Mouse (Mus musculus): ENCODE measurements around the gene Mapkap1. TPM values are rescaled to one million over a fixed set of nuclear protein-coding genes. Genes with fewer than 3 reads are reported as not detected.
"Not testable (repeated sequence)": the region's sequence is repeated elsewhere in the genome, so short reads cannot be mapped to it uniquely, and the experiment has no call there.

Mapkap1 gene
- polyA plus RNA-seq, 1 experiment from 2014 or later, result 72.9 TPM

DNA sequence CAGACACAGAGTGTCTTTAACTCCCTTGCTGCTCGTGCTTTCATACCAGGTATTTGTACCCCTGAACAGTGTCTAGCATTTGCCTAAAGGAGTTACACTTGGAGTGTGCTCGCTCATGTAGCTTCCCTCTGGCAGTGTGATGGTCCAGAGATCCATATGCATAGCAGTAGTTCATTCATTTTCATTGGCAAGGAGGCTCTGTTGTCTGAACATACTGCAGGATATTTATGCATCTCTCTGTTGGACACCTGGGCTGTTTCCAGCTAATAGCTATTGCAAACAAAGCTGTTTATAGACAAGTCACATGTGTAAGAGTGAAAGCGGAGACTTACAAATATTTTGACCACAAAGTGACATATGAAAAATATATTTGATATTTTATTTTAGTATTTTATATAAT is 67.2 kb downstream of the Mapkap1 start:
- ATAC-seq, result no peak
- no peak overlapping the region for H3K27ac ChIP-seq (ENCODE audit: low read length)
- H3K9me3 ChIP-seq (ENCODE audit: control insufficient read depth, low read length), result no peaks in the 10 kb centered on the region
- no peak overlapping the region for H3K9ac ChIP-seq (ENCODE audit: low read depth, low read length)
- WGBS, result 55% methylated on average over 3 of the region's 3 CpGs
- H3K4me1 ChIP-seq (ENCODE audit: control insufficient read depth, insufficient read depth, low read length), result peaks cover 5% of the 10 kb centered on the region
- H3K4me2 ChIP-seq (ENCODE audit: low read depth, low read length), result no peak overlapping the region
- H3K36me3 ChIP-seq (ENCODE audit: control insufficient read depth, insufficient read depth, low read length), result no peaks in the 10 kb centered on the region
- H3K4me3 ChIP-seq (ENCODE audit: low read length), result no peak overlapping the region
- no peaks in the 10 kb centered on the region for H3K27me3 ChIP-seq (replicated peaks; ENCODE audit: control insufficient read depth, insufficient read depth, low read length)

DNA sequence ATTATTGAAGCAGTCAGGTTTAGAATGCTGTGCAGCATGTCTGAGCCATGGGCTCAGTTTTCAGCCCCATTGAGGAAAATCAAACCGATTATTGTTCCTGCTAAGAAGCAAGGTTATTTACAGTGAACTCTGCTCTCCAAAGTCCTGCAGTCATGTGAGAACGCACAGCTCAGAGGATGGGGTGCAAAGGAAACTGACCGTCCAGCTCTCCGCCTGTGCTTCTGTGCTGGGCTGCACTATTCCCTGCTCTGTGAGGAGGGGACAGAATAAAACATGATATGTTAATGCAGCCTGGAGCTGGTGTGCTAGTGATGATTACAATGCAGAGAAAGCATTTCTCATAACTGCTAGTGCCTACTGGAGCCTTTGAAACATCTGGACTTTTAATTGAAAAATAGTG is 74.8 kb downstream of the Mapkap1 start:
- Histone ChIP-seq H3K4me1 (ENCODE audit: control insufficient read depth, insufficient read depth, low read length) (peaks cover 3% of the 10 kb centered on the region), H3K36me3 (ENCODE audit: control insufficient read depth, insufficient read depth, low read length) (no peaks in the 10 kb centered on the region), H3K4me2 (ENCODE audit: low read depth, low read length) (no peak overlapping the region), H3K27me3 (replicated peaks; ENCODE audit: control insufficient read depth, insufficient read depth, low read length) (no peaks in the 10 kb centered on the region), H3K9me3 (ENCODE audit: control insufficient read depth, low read length) (no peaks in the 10 kb centered on the region), H3K9ac (ENCODE audit: low read depth, low read length) (no peak overlapping the region), H3K4me3 (ENCODE audit: low read length) (no peak overlapping the region), H3K27ac (ENCODE audit: low read length) (peak overlapping the region; percentile 18; the same call in 1 of the 2 replicates)
- WGBS, result 49% methylated on average over 4 of the region's 4 CpGs
- peak; percentile 77 for ATAC-seq

DNA sequence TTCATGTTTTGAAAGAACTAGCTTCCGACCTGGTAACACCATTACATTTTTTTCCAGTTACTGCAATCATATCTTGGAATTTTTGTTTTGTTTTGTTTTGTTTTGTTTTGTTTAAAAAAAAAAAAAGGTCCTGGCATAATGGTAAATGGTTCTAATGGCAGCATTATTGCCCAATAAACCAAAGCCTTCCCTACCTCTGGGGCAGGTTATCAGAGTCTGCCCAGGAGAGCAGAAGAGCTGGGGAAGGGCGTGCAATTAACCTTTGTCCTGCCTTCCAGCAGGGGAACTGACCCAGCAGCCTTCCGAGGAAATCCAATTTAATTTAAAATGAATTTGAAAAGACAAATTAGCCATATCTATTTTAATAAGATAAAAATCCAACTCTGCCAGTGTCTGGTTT is 75.5 kb downstream of the Mapkap1 start:
- 0 out of 2 replicates have a peak overlapping the region, but pooled peaks have one; percentile 2 for H3K27ac ChIP-seq (ENCODE audit: low read length)
- no peaks in the 10 kb centered on the region for H3K27me3 ChIP-seq (replicated peaks; ENCODE audit: control insufficient read depth, insufficient read depth, low read length)
- peaks cover 3% of the 10 kb centered on the region for H3K4me1 ChIP-seq (ENCODE audit: control insufficient read depth, insufficient read depth, low read length)
- ATAC-seq, result peak; percentile 83
- WGBS, result 48% methylated on average over 3 of the region's 3 CpGs
- H3K36me3 ChIP-seq (ENCODE audit: control insufficient read depth, insufficient read depth, low read length), result no peaks in the 10 kb centered on the region
- no peak overlapping the region for H3K4me3 ChIP-seq (ENCODE audit: low read length)
- H3K9me3 ChIP-seq (ENCODE audit: control insufficient read depth, low read length), result no peaks in the 10 kb centered on the region
- H3K4me2 ChIP-seq (ENCODE audit: low read depth, low read length), result no peak overlapping the region
- no peak overlapping the region for H3K9ac ChIP-seq (ENCODE audit: low read depth, low read length)

DNA sequence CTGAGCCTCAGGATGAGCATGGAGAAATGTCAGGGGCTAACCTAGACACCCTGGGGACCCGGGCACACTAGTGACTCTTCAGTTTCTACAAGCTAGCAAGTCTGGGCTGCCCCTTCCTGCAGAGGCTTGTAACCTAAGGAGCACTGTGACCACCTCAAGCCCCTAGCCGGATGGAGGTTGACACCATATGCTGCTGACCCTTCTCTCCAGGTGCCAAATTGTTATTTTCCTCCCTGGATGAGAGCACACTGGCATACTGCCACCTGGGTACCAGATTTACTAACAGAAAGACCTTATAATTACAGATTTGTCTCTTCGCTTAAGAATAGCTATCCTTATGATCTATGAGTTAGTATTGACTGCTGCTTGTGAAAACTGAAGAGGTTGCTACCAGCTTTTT is 76.0 kb downstream of the Mapkap1 start:
- no peak overlapping the region for H3K4me2 ChIP-seq (ENCODE audit: low read depth, low read length)
- H3K4me1 ChIP-seq (ENCODE audit: control insufficient read depth, insufficient read depth, low read length), result peaks cover 3% of the 10 kb centered on the region
- no peaks in the 10 kb centered on the region for H3K36me3 ChIP-seq (ENCODE audit: control insufficient read depth, insufficient read depth, low read length)
- 77% methylated on average over 3 of the region's 3 CpGs for WGBS
- no peak overlapping the region for H3K4me3 ChIP-seq (ENCODE audit: low read length)
- no peak overlapping the region for H3K9ac ChIP-seq (ENCODE audit: low read depth, low read length)
- peak; percentile 37 for ATAC-seq
- no peaks in the 10 kb centered on the region for H3K9me3 ChIP-seq (ENCODE audit: control insufficient read depth, low read length)
- no peaks in the 10 kb centered on the region for H3K27me3 ChIP-seq (replicated peaks; ENCODE audit: control insufficient read depth, insufficient read depth, low read length)
- H3K27ac ChIP-seq (ENCODE audit: low read length), result 0 out of 2 replicates have a peak overlapping the region, but pooled peaks have one; percentile 2

DNA sequence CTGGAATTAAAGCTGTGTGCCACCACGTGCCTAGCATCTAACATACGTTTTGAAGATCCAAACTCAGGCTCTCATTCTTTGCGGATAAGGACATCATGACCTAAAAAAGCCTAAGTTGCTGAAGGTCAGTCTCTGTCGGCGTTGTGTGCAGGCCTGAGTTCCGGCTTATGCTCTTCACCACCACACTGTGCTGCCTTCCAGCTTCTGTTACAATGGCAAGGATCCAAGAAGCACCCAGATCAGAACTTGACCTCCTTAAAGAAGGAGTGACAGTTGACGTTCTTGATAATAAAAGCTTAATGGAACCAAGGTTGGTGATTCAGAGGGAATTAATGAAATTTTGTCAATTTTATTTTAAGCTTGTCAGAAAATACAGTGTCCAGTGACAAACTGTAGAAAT is 80.7 kb downstream of the Mapkap1 start:
- Histone ChIP-seq H3K36me3 (ENCODE audit: control insufficient read depth, insufficient read depth, low read length) (no peaks in the 10 kb centered on the region), H3K27ac (ENCODE audit: low read length) (no peak overlapping the region), H3K27me3 (replicated peaks; ENCODE audit: control insufficient read depth, insufficient read depth, low read length) (no peaks in the 10 kb centered on the region), H3K4me3 (ENCODE audit: low read length) (no peak overlapping the region), H3K9ac (ENCODE audit: low read depth, low read length) (no peak overlapping the region), H3K9me3 (ENCODE audit: control insufficient read depth, low read length) (no peaks in the 10 kb centered on the region), H3K4me2 (ENCODE audit: low read depth, low read length) (no peak overlapping the region), H3K4me1 (ENCODE audit: control insufficient read depth, insufficient read depth, low read length) (no peaks in the 10 kb centered on the region; the same call in 1 of the 2 replicates)
- no peak for ATAC-seq
- WGBS, result 89% methylated on average over 7 of the region's 7 CpGs

DNA sequence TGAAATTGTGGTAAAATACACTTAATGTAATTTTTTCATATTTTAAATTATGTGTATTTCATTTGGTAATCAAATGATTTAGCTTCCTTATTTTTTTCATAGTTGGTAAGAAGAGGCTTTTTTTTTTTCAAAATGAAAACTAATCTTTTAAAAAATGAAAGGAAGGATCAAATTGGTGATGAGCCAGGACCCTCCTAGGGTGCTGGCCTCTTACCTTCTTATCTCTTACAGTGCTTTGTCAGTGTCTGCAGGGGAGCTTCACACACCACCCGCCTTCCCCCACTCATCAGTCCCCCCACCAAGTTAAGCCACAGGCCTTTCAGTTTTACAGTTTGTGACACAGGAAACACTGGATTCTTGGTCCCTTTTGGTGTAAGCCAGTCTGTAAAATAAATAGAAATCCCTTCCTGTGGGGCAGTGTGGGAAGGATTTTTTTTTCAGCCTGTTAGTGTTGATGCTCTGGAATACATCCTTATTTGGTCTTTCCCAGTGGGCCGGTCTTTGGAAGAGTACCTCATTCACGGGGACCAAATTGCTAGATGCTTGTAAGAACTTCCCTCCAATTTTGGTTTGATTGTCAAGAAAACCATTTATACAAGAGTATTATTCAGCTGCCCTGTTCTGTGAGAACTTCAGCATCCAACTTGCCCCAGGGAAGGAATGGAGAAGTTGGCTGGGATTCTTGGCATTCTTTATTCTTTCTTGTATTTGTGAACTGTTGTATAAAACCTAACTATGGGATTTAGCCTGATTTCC is 97.6 kb downstream of the Mapkap1 start:
- no peaks in the 10 kb centered on the region for H3K4me1 ChIP-seq (ENCODE audit: control insufficient read depth, insufficient read depth, low read length)
- no peak overlapping the region for H3K27ac ChIP-seq (ENCODE audit: low read length)
- H3K4me2 ChIP-seq (ENCODE audit: low read depth, low read length), result no peak overlapping the region
- H3K27me3 ChIP-seq (replicated peaks; ENCODE audit: control insufficient read depth, insufficient read depth, low read length), result no peaks in the 10 kb centered on the region
- ATAC-seq, result no peak
- 52% methylated on average over 3 of the region's 3 CpGs for WGBS
- no peak overlapping the region for H3K9ac ChIP-seq (ENCODE audit: low read depth, low read length)
- H3K9me3 ChIP-seq (ENCODE audit: control insufficient read depth, low read length), result no peaks in the 10 kb centered on the region
- no peak overlapping the region for H3K4me3 ChIP-seq (ENCODE audit: low read length)
- H3K36me3 ChIP-seq (ENCODE audit: control insufficient read depth, insufficient read depth, low read length), result 0 out of 2 replicates have a peak, but pooled peaks cover 3% of the 10 kb centered on the region

DNA sequence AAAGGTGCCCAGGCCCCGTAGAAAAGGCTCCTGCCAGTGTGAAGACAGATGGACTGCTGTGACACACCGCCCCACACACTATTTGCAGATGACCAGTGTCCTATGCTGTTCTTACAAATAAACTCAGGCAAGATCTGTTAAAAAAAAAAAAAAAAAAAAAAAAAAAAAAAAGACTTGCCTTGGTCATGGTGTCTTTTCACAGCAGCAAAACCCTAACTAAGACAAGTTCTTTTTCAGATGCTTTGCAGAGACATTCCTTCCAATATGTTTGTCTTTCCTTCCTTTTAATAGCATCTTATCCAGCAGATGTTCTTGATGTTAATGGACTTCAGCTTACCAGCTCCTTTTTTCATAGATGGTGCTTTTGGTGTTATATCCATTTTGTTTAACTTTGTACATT is 99.6 kb downstream of the Mapkap1 start:
- H3K36me3 ChIP-seq (ENCODE audit: control insufficient read depth, insufficient read depth, low read length); H3K9ac ChIP-seq (ENCODE audit: low read depth, low read length); H3K4me1 ChIP-seq (ENCODE audit: control insufficient read depth, insufficient read depth, low read length); H3K9me3 ChIP-seq (ENCODE audit: control insufficient read depth, low read length); H3K27ac ChIP-seq (ENCODE audit: low read length); H3K27me3 ChIP-seq (replicated peaks; ENCODE audit: control insufficient read depth, insufficient read depth, low read length); ATAC-seq; H3K4me2 ChIP-seq (ENCODE audit: low read depth, low read length); H3K4me3 ChIP-seq (ENCODE audit: low read length): not testable (repeated sequence)
- WGBS, result 98% methylated on average over 2 of the region's 2 CpGs

DNA sequence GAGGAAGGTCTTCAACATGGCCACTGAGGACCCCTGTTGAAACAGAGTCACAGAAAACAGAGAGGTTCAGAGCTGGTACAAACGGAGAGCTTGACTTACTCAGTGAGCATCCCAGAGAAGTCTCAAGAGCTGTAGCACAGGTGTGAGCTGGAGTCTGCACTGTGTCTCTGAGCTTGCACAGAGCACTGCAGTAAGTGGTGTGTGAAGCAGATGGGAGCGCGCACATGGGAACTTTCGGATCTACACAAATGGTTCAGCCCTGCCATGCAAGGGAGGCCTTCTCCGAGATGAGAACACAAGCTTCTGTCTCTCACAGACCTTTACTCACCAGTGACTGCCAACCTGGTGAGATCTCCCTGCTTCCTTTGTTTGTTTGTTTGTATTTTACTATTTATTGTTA is 103.3 kb downstream of the Mapkap1 start:
- no peaks in the 10 kb centered on the region for H3K27me3 ChIP-seq (replicated peaks; ENCODE audit: control insufficient read depth, insufficient read depth, low read length)
- no peak overlapping the region for H3K9ac ChIP-seq (ENCODE audit: low read depth, low read length)
- H3K4me2 ChIP-seq (ENCODE audit: low read depth, low read length), result no peak overlapping the region
- H3K4me1 ChIP-seq (ENCODE audit: control insufficient read depth, insufficient read depth, low read length), result no peaks in the 10 kb centered on the region
- H3K4me3 ChIP-seq (ENCODE audit: low read length), result no peak overlapping the region
- H3K27ac ChIP-seq (ENCODE audit: low read length), result no peak overlapping the region
- no peak for ATAC-seq
- 0 out of 2 replicates have a peak, but pooled peaks cover 3% of the 10 kb centered on the region for H3K36me3 ChIP-seq (ENCODE audit: control insufficient read depth, insufficient read depth, low read length)
- no peaks in the 10 kb centered on the region for H3K9me3 ChIP-seq (ENCODE audit: control insufficient read depth, low read length)
- WGBS, result 92% methylated on average over 5 of the region's 5 CpGs

DNA sequence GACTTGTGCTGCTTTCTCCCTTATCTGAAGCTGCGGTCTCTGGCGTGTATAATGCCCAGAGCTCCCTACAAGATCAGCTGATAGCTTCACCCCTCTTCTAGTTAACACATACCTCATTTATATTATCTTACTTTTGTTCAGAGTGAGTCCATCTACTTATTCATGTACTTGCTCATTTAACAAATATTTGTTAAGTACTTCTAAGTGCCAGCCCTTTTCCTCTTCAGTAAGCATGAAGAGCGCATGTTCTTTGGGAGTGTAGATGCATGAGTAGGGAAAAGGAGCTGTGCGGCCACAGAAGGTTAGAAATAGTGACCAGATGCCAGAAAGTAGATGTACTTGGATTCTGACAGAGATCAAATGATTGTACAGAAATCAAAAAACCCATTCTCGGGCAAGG is 108.7 kb downstream of the Mapkap1 start:
- H3K4me2 ChIP-seq (ENCODE audit: low read depth, low read length), result no peak overlapping the region
- no peaks in the 10 kb centered on the region for H3K9me3 ChIP-seq (ENCODE audit: control insufficient read depth, low read length)
- no peak overlapping the region for H3K4me3 ChIP-seq (ENCODE audit: low read length)
- WGBS, result 94% methylated on average over 5 of the region's 5 CpGs
- H3K27ac ChIP-seq (ENCODE audit: low read length), result no peak overlapping the region
- no peak for ATAC-seq
- H3K4me1 ChIP-seq (ENCODE audit: control insufficient read depth, insufficient read depth, low read length), result no peaks in the 10 kb centered on the region
- H3K36me3 ChIP-seq (ENCODE audit: control insufficient read depth, insufficient read depth, low read length), result no peaks in the 10 kb centered on the region
- no peak overlapping the region for H3K9ac ChIP-seq (ENCODE audit: low read depth, low read length)
- no peaks in the 10 kb centered on the region for H3K27me3 ChIP-seq (replicated peaks; ENCODE audit: control insufficient read depth, insufficient read depth, low read length)

DNA sequence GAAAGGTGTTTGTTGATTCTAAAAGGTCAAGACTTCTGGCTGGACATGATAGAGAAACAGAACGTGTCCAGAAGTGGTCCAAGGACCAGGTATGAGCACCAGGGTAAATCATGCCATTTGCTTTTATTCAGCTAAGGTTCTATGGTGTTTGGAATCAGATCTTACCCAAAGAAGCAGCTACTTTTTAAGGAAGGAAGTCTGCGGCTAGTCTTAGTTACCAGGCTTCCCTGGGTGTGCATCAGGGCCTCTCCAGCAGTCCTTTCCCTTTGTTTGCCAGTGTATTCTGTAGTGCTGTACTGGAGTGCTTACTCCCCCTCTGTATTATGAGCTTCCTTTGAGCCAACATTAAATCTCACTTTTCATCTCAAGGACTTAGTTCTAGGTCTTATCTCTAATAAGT is 111.5 kb downstream of the Mapkap1 start:
- no peak overlapping the region for H3K4me3 ChIP-seq (ENCODE audit: low read length)
- ATAC-seq, result no peak
- H3K4me2 ChIP-seq (ENCODE audit: low read depth, low read length), result no peak overlapping the region
- WGBS, result 73% methylated on average over 2 of the region's 2 CpGs
- no peak overlapping the region for H3K9ac ChIP-seq (ENCODE audit: low read depth, low read length)
- H3K27me3 ChIP-seq (replicated peaks; ENCODE audit: control insufficient read depth, insufficient read depth, low read length), result no peaks in the 10 kb centered on the region
- no peaks in the 10 kb centered on the region for H3K9me3 ChIP-seq (ENCODE audit: control insufficient read depth, low read length)
- H3K4me1 ChIP-seq (ENCODE audit: control insufficient read depth, insufficient read depth, low read length), result no peaks in the 10 kb centered on the region
- H3K36me3 ChIP-seq (ENCODE audit: control insufficient read depth, insufficient read depth, low read length), result no peaks in the 10 kb centered on the region
- H3K27ac ChIP-seq (ENCODE audit: low read length), result no peak overlapping the region

Data from intestine, embryonic 16.5 days (tissue).